Mouse (Mus musculus) MEL (cell line): ENCODE measurements around the gene 4930544D05Rik. TPM values are rescaled to one million over a fixed set of nuclear protein-coding genes. Genes with fewer than 3 reads are reported as not detected.
A peak's percentile ranks its signal among the peaks of the same experiment; 100 is the strongest.

Experiments used
- DNase-seq: peaks from one replicate; pipeline ENCODE4 v3.0.0; 2011; ENCODE audit warnings: low read depth, low spot score
- H3K27ac ChIP-seq: 2 replicates; pipeline ENCODE4 v1.5.1; 2012; ENCODE audit warnings: low read depth, mild to moderate bottlenecking, control low read depth, low read length, moderate library complexity; ENCODE audit not compliant: control insufficient read depth
- H3K27me3 ChIP-seq, 2 experiments: fragments of 150-350 bp in 1 of 2; sonication (generic) in 1 of 2; 2 replicates each; pipeline ENCODE4 v1.6.1; 2012; ENCODE audit warnings: low read length in 2 of 2, mild to moderate bottlenecking in 2 of 2, improper control_type of control experiment in 1 of 2, moderate library complexity in 1 of 2; ENCODE audit not compliant: insufficient read depth in 2 of 2, control insufficient read depth in 1 of 2
- H3K36me3 ChIP-seq, 2 experiments: 2 replicates each; pipeline ENCODE4 v1.6.1; 2012 to 2014; ENCODE audit warnings: low read length in 2 of 2, improper control_type of control experiment in 1 of 2, inconsistent platforms in 1 of 2, mild to moderate bottlenecking in 1 of 2; ENCODE audit not compliant: insufficient read depth in 2 of 2, control insufficient read depth in 1 of 2
- H3K4me1 ChIP-seq, 2 experiments: fragments of 150-350 bp in 1 of 2; sonication (generic) in 1 of 2; 2 replicates each; pipeline ENCODE4 v1.6.1; 2012; ENCODE audit warnings: low read length in 2 of 2, improper control_type of control experiment in 1 of 2, mild to moderate bottlenecking in 1 of 2; ENCODE audit not compliant: insufficient read depth in 2 of 2, control insufficient read depth in 1 of 2
- H3K4me3 ChIP-seq, 2 experiments: fragments of 150-350 bp in 1 of 2; sonication (generic) in 1 of 2; 2 replicates each; pipeline ENCODE4 v1.5.1; 2012; ENCODE audit warnings: low read depth in 2 of 2, low read length in 2 of 2, mild to moderate bottlenecking in 2 of 2, moderate library complexity in 2 of 2, control low read depth in 1 of 2, improper control_type of control experiment in 1 of 2; ENCODE audit not compliant: control insufficient read depth in 1 of 2, insufficient read depth in 1 of 2
- H3K79me2 ChIP-seq: 2 replicates; pipeline ENCODE4 v1.6.1; 2012; ENCODE audit warnings: mild to moderate bottlenecking, low read length, moderate library complexity; ENCODE audit not compliant: control insufficient read depth, poor library complexity, insufficient read depth
- H3K9ac ChIP-seq: 2 replicates; pipeline ENCODE4 v1.6.1; 2012; ENCODE audit warnings: low read depth, mild to moderate bottlenecking, control low read depth, low read length, moderate library complexity; ENCODE audit not compliant: control insufficient read depth, poor library complexity, severe bottlenecking
- H3K9me3 ChIP-seq: fragments of 150-350 bp; sonication (generic); replicated peaks from 2 replicates; pipeline ENCODE4 v1.6.1; 2012; ENCODE audit warnings: mild to moderate bottlenecking, low read length, improper control_type of control experiment, moderate library complexity; ENCODE audit not compliant: insufficient read depth
- BHLHE40 ChIP-seq: IDR thresholded peaks from 2 replicates; pipeline ENCODE4 v1.6.1; 2012; ENCODE audit warnings: low read depth, mild to moderate bottlenecking, inconsistent platforms, low read length, improper control_type of control experiment, borderline replicate concordance
- CHD1 ChIP-seq: IDR thresholded peaks from 2 replicates; pipeline ENCODE4 v1.6.1; 2012; ENCODE audit warnings: low read depth, mild to moderate bottlenecking, inconsistent platforms, low read length, improper control_type of control experiment
- CTCF ChIP-seq, 3 experiments: IDR thresholded peaks in 2 of 3; conservative IDR thresholded peaks in 1 of 3; 2 replicates each; pipeline ENCODE4 v1.5.1; 2011 to 2012; ENCODE audit warnings: low read length in 3 of 3, low read depth in 2 of 3, mild to moderate bottlenecking in 2 of 3, improper control_type of control experiment in 1 of 3, inconsistent platforms in 1 of 3, mixed read lengths in 1 of 3, moderate library complexity in 1 of 3; ENCODE audit not compliant: control insufficient read depth in 1 of 3, insufficient read depth in 1 of 3, poor library complexity in 1 of 3, severe bottlenecking in 1 of 3
- E2F4 ChIP-seq: IDR thresholded peaks from 2 replicates; pipeline ENCODE4 v1.6.1; 2011; ENCODE audit warnings: low read depth, low read length, improper control_type of control experiment, borderline replicate concordance
- ELF1 ChIP-seq: IDR thresholded peaks from 2 replicates; pipeline ENCODE4 v1.6.1; 2014; ENCODE audit warnings: low read depth, mild to moderate bottlenecking, inconsistent platforms, low read length, improper control_type of control experiment, moderate library complexity
- GABPA ChIP-seq: IDR thresholded peaks from 2 replicates; pipeline ENCODE4 v1.6.1; 2012; ENCODE audit warnings: low read depth, mild to moderate bottlenecking, inconsistent platforms, low read length, improper control_type of control experiment, moderate library complexity
- GATA1 ChIP-seq: IDR thresholded peaks from 2 replicates; pipeline ENCODE4 v1.6.1; 2011; ENCODE audit warnings: low read depth, low read length, improper control_type of control experiment
- JUND ChIP-seq: IDR thresholded peaks from 2 replicates; pipeline ENCODE4 v1.6.1; 2011; ENCODE audit warnings: low read depth, mild to moderate bottlenecking, improper control_type of control experiment, low read length
- KAT2A ChIP-seq: conservative IDR thresholded peaks from 2 replicates; pipeline ENCODE4 v1.6.1; 2012; ENCODE audit warnings: low read depth, low read length, improper control_type of control experiment, inconsistent platforms
- MAZ ChIP-seq: IDR thresholded peaks from 2 replicates; pipeline ENCODE4 v1.6.1; 2012; ENCODE audit warnings: low read depth, mild to moderate bottlenecking, inconsistent platforms, low read length, improper control_type of control experiment
- MEF2A ChIP-seq: IDR thresholded peaks from 2 replicates; pipeline ENCODE4 v1.6.1; 2014; ENCODE audit warnings: low read depth, mild to moderate bottlenecking, inconsistent platforms, low read length, improper control_type of control experiment; ENCODE audit not compliant: poor library complexity, insufficient replicate concordance, severe bottlenecking; ENCODE audit errors: extremely low read depth
- MXI1 ChIP-seq: IDR thresholded peaks from 2 replicates; pipeline ENCODE4 v1.6.1; 2011; ENCODE audit warnings: mild to moderate bottlenecking, low read depth, low read length, improper control_type of control experiment
- MYB ChIP-seq: IDR thresholded peaks from 2 replicates; pipeline ENCODE4 v1.6.1; 2011; ENCODE audit warnings: mild to moderate bottlenecking, low read depth, low read length, improper control_type of control experiment
- MYC ChIP-seq: IDR thresholded peaks from 2 replicates; pipeline ENCODE4 v1.6.1; 2011; ENCODE audit warnings: low read depth, mild to moderate bottlenecking, low read length, improper control_type of control experiment, moderate library complexity
- NELFE ChIP-seq: IDR thresholded peaks from 2 replicates; pipeline ENCODE4 v1.6.1; 2011; ENCODE audit warnings: low read depth, low read length, improper control_type of control experiment
- NRF1 ChIP-seq: IDR thresholded peaks from 2 replicates; pipeline ENCODE4 v1.6.1; 2014; ENCODE audit warnings: low read depth, mild to moderate bottlenecking, inconsistent platforms, low read length, improper control_type of control experiment, moderate library complexity; ENCODE audit not compliant: poor library complexity, insufficient read depth, severe bottlenecking
- POLR2A ChIP-seq, 2 experiments: IDR thresholded peaks; 2 replicates each; pipeline ENCODE4 v1.6.1; 2011 to 2012; ENCODE audit warnings: low read length in 2 of 2, mild to moderate bottlenecking in 2 of 2, control low read depth in 1 of 2, improper control_type of control experiment in 1 of 2, low read depth in 1 of 2, moderate library complexity in 1 of 2; ENCODE audit not compliant: control insufficient read depth in 1 of 2, insufficient read depth in 1 of 2, poor library complexity in 1 of 2
- POLR2AphosphoS2 ChIP-seq: IDR thresholded peaks from 2 replicates; pipeline ENCODE4 v1.6.1; 2011; ENCODE audit warnings: low read length, improper control_type of control experiment
- RAD21 ChIP-seq: IDR thresholded peaks from 2 replicates; pipeline ENCODE4 v1.6.1; 2011; ENCODE audit warnings: mild to moderate bottlenecking, low read depth, low read length, improper control_type of control experiment
- SIN3A ChIP-seq: IDR thresholded peaks from 2 replicates; pipeline ENCODE4 v1.6.1; 2012; ENCODE audit warnings: low read length, improper control_type of control experiment, inconsistent platforms
- SMC3 ChIP-seq: IDR thresholded peaks from 2 replicates; pipeline ENCODE4 v1.6.1; 2011; ENCODE audit warnings: low read depth, low read length, improper control_type of control experiment
- TBP ChIP-seq: IDR thresholded peaks from 2 replicates; pipeline ENCODE4 v1.8.0; 2011; ENCODE audit warnings: low read depth, low read length, improper control_type of control experiment
- ZC3H11A ChIP-seq: IDR thresholded peaks from 2 replicates; pipeline ENCODE4 v1.6.1; 2012; ENCODE audit warnings: low read depth, mild to moderate bottlenecking, inconsistent platforms, low read length, improper control_type of control experiment
- ZKSCAN1 ChIP-seq: IDR thresholded peaks from 2 replicates; pipeline ENCODE4 v1.6.1; 2012; ENCODE audit warnings: low read depth, mild to moderate bottlenecking, inconsistent platforms, low read length, improper control_type of control experiment, moderate library complexity
- ZMIZ1 ChIP-seq: IDR thresholded peaks from 2 replicates; pipeline ENCODE4 v1.6.1; 2012; ENCODE audit warnings: low read depth, mild to moderate bottlenecking, inconsistent platforms, low read length, improper control_type of control experiment, moderate library complexity
- ZNF384 ChIP-seq: IDR thresholded peaks from 2 replicates; pipeline ENCODE4 v1.6.1; 2012; ENCODE audit warnings: low read depth, mild to moderate bottlenecking, inconsistent platforms, low read length, improper control_type of control experiment
- polyA plus RNA-seq, 2 experiments: library from polyadenylated mRNA; stranded (reverse) in 1 of 2; unstranded in 1 of 2; fragments of >175 nt in 1 of 2; fragments of >200 nt in 1 of 2; gene quantifications; 2 replicates each; pipeline versions ENCODE4 v1.2.1 to v1.2.4; 2012; ENCODE audit warnings: low replicate concordance in 2 of 2, low read depth in 1 of 2; ENCODE audit not compliant: insufficient read length in 2 of 2, insufficient read depth in 1 of 2, missing spikeins in 1 of 2
- total RNA-seq: library from RNA; depleted of rRNA; stranded (reverse); fragments of 300-350 nt; gene quantifications from 2 replicates; pipeline ENCODE4 v1.2.3, GENCODE M21; 2012

The 4930544D05Rik gene
- total and polyA plus RNA-seq, 3 experiments = 0.10 TPM; not detected in 2

- TF ChIP-seq ZMIZ1 (no peak), ZC3H11A (peak; percentile 12; the same call in 1 of the 2 replicates)
Observed at GRCm38 (mm10) chr11:70621972-70622814, 6.5 kb downstream of the 4930544D05Rik start (continued).

DNA sequence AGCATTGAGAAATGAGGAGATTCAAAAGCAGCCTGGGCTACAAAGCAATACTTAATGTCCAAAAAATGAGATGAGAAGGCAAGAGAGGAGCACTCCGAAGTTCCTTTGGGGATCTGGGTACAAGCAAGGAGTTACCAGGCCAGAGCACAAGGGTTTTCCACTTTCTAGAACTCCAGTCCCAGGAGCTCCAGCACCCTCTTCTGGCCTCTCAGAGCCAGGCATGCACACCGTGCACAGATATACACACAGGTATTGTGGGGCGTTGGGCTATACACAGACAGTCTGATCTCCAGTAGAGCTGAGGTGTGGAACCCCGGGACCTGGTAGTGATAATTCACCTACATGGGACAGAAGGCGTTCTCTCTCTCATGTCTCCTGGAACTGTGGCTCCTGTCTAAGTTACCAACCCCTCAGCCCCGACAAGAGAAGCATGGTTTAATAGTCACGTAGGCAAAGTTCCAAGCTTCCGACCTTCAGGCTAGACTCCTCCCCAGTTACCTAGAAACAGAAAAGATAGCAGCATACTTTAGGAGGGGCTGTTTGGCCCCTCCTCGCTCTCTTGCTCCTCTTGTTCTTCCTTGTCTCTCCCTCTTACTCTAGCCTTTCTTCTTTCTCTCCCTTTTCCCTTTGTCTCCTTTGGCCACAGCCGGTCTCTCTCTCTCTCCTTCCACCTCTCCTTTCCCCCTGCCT is 7.5 kb downstream of the 4930544D05Rik start:
- H3K79me2 ChIP-seq = no peaks in the 10 kb centered on the region
- no peaks in the 10 kb centered on the region for H3K27me3 ChIP-seq
- H3K27ac ChIP-seq = peak overlapping the region; percentile 65
- H3K4me1 ChIP-seq = peaks cover 5 to 12% of the 10 kb centered on the region in 2 experiments
- H3K9me3 ChIP-seq = no peaks in the 10 kb centered on the region
- peak overlapping the region; percentile 22 to 52 for H3K4me3 ChIP-seq
- TF ChIP-seq SIN3A = peak; percentile 70; the same call in 1 of the 2 replicates
- TF ChIP-seq ZC3H11A = peak; percentile 87
- no peak for TF ChIP-seq JUND
- TF ChIP-seq CTCF (IDR thresholded peaks at IDR 0.05 in 2 of 3, conservative IDR thresholded peaks at IDR 0.05 in 1 of 3; ENCODE audit: control insufficient read depth in 1 of 3, insufficient read depth in 1 of 3, low read depth in 2 of 3, low read length in 3 of 3, poor library complexity in 1 of 3, severe bottlenecking in 1 of 3) = peak; percentile 67 to 93 (median 86)
- TF ChIP-seq MYC = 0 out of 2 replicates have a peak, but pooled peaks have one; percentile 66
- peak; percentile 68; the same call in 1 of the 2 replicates for TF ChIP-seq MAZ
- TF ChIP-seq GATA1 = peak; percentile 53
- no peak for TF ChIP-seq E2F4
- peak; percentile 88 for TF ChIP-seq RAD21
- TF ChIP-seq NRF1 = no peak
- TF ChIP-seq ZNF384 = 0 out of 2 replicates have a peak, but pooled peaks have one; percentile 47
- peak; percentile 55; the same call in 1 of the 2 replicates for TF ChIP-seq TBP
- TF ChIP-seq SMC3 = peak; percentile 92
- peak; percentile 88 for TF ChIP-seq MXI1
- DNase-seq = peak; percentile 94
- peaks cover 0 to 12% of the 10 kb centered on the region in 2 experiments; a peak in 2 of 4 replicates for H3K36me3 ChIP-seq
- H3K9ac ChIP-seq = peak overlapping the region; percentile 52

DNA sequence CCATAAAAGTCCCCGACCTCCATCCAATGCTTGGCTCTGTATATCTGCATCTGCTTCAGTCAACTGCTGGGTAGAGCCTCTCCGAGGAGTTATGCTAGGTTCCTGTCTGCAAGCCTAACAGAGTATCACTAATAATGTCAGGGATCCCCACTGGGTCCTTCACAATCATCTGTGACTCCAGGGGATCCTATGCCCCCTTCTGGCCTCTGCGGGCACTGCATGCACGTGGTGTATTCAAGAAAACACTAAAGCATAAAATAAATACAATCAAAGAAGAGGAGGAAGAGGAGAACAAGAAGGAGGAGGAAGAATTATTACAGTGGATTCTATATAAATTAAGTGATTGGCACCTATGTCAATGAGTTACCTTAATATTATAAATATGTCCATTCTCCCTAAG is 9.8 kb downstream of the 4930544D05Rik start:
- peak; percentile 89 for DNase-seq
- Histone ChIP-seq H3K9me3 (no peaks in the 10 kb centered on the region), H3K4me1 (peaks cover 5 to 16% of the 10 kb centered on the region in 2 experiments), H3K36me3 (peaks cover 0 to 14% of the 10 kb centered on the region in 2 experiments; a peak in 2 of 4 replicates), H3K27ac (no peak overlapping the region), H3K27me3 (no peaks in the 10 kb centered on the region), H3K79me2 (no peaks in the 10 kb centered on the region), H3K4me3 (no peak overlapping the region), H3K9ac (no peak overlapping the region)
- no peak for TF ChIP-seq POLR2AphosphoS2
- TF ChIP-seq GABPA = no peak
- no peak for TF ChIP-seq GATA1
- no peak for TF ChIP-seq BHLHE40
- no peak for TF ChIP-seq POLR2A (IDR thresholded peaks at IDR 0.05; ENCODE audit: control insufficient read depth in 1 of 2, insufficient read depth in 1 of 2, low read depth in 1 of 2, low read length in 2 of 2, poor library complexity in 1 of 2)
- TF ChIP-seq ZC3H11A = peak; percentile 78
- no peak for TF ChIP-seq ZKSCAN1
- TF ChIP-seq CTCF (IDR thresholded peaks at IDR 0.05 in 2 of 3, conservative IDR thresholded peaks at IDR 0.05 in 1 of 3; ENCODE audit: control insufficient read depth in 1 of 3, insufficient read depth in 1 of 3, low read depth in 2 of 3, low read length in 3 of 3, poor library complexity in 1 of 3, severe bottlenecking in 1 of 3) = peak; percentile 79 to 81 (median 80)
- TF ChIP-seq KAT2A = no peak
- no peak for TF ChIP-seq NELFE
- no peak for TF ChIP-seq ELF1
- TF ChIP-seq MYB = no peak
- TF ChIP-seq SIN3A = peak; percentile 62; the same call in 1 of the 2 replicates
- no peak for TF ChIP-seq E2F4
- TF ChIP-seq MEF2A = no peak
- no peak for TF ChIP-seq JUND
- no peak for TF ChIP-seq CHD1
- no peak for TF ChIP-seq TBP
